Mouse (Mus musculus) embryonic facial prominence, embryonic 10.5 days (tissue): ENCODE results near the gene Prdm16. TPM values are rescaled to one million over a fixed set of nuclear protein-coding genes. Genes with fewer than 3 reads are reported as not detected.

Source experiments
- DNase-seq: peaks from one replicate; pipeline ENCODE4 v3.0.0-alpha.2; 2017; ENCODE audit warnings: low spot score
- H3K27ac ChIP-seq: fragments of 300-500 bp; sonication (generic); replicated peaks from 2 replicates; pipeline ENCODE4 v1.5.1; 2016; ENCODE audit warnings: mild to moderate bottlenecking
- H3K27me3 ChIP-seq: fragments of 300-500 bp; sonication (generic); replicated peaks from 2 replicates; pipeline ENCODE4 v1.6.1; 2016; ENCODE audit warnings: low read depth, mild to moderate bottlenecking; ENCODE audit not compliant: poor library complexity, severe bottlenecking
- H3K36me3 ChIP-seq: fragments of 300-500 bp; sonication (generic); replicated peaks from 2 replicates; pipeline ENCODE4 v1.6.1; 2016; ENCODE audit warnings: mild to moderate bottlenecking, moderate library complexity
- H3K4me1 ChIP-seq: fragments of 300-500 bp; sonication (generic); 2 replicates; pipeline ENCODE4 v1.6.1; 2016
- H3K4me3 ChIP-seq: fragments of 300-500 bp; sonication (generic); 2 replicates; pipeline ENCODE4 v1.5.1; 2016; ENCODE audit warnings: mild to moderate bottlenecking, moderate library complexity
- H3K9me3 ChIP-seq: fragments of 300-500 bp; sonication (generic); 2 replicates; pipeline ENCODE4 v1.6.1; 2016; ENCODE audit warnings: mild to moderate bottlenecking
- WGBS: fragments of 180-500 bp; shearing (Covaris S2); methylation state at CpG from one replicate; pipeline ENCODE4 v1.1.7; 2016; 5-methylcytosine and 5-hydroxymethylcytosine counted together
- polyA plus RNA-seq: library from polyadenylated mRNA; unstranded; fragments of >200 nt; fragmentation: Nextera tagmentation; extraction: Ambion mirVana; gene quantifications from 2 replicates; pipeline ENCODE4 v1.2.1, GENCODE M21; 2016

Gene Prdm16
- polyA plus RNA-seq, 1 experiment from 2014 or later: 44.5 TPM

DNA sequence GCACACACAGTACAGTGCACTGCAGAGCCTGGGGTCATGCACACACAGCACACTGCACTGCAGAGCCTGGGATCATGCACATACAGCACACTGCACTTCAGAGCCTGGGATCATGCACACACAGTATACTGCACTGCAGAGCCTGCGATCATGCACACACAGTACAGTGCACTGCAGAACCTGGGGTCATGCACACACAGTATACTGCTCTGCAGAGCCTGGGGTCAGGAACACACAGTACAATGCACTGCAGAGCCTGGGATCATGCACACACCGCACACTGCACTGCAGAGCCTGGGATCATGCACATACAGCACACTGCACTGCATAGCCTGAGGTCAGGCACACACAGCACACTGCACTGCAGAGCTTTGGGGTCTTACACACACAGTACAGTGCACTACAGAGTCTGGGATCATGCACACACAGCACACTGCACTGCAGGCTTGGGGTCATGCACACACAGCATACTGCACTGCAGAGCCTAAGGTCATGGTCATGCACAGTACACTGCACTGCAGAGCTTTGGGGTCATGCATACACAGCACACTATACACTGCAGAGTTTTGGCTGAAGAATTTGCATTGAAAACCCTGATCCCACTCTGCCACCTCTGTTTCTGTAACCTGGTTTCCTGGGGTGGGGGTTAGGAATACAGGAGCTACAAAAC lies 324.4 kb downstream of the Prdm16 start:
- H3K36me3 ChIP-seq: peaks cover under 1% of the 10 kb centered on the region; the same call in 1 of the 2 replicates
- peak overlapping the region; percentile 59; the same call in 1 of the 2 replicates for H3K27ac ChIP-seq
- 95% methylated on average over 2 of the region's 2 CpGs for WGBS
- no peaks in the 10 kb centered on the region for H3K9me3 ChIP-seq
- H3K4me3 ChIP-seq: no peak overlapping the region
- peaks cover 24% of the 10 kb centered on the region for H3K4me1 ChIP-seq
- peaks cover 7% of the 10 kb centered on the region for H3K27me3 ChIP-seq
- DNase-seq: no peak

DNA sequence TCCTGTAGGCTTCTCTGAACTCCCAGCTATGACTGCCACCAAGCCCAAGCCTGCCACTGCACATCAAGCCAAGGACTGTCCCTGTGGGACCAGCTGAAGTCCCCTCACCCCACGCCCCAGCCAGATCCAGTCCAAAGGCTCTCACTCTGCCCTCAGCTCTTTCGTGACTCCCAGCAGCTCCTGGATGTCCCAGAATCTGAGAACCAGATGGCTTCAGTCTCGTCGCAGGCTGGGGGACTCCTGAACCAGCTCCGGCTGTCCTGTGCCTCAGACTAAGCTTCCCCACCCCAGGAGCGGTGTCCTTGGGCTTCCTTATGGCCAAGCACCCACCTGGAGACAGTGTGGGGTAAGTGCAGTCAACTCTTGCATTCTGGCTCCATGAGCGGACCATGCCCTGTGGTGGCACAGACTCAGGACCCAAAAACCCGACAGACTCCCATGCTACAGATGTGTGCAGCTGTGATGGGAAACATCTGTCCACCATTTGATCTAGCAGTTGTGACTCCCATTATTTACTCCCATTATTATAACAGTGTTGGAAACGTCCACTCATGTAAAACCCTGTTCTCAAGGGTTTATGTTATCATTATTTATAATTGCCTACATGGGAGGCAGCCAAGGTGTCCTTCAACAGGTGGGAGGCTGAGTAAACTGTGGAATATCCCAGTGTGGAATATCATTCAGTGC lies 326.0 kb downstream of the Prdm16 start:
- no peak for DNase-seq
- no peak overlapping the region for H3K27ac ChIP-seq
- H3K36me3 ChIP-seq: no peaks in the 10 kb centered on the region
- H3K4me3 ChIP-seq: no peak overlapping the region
- peaks cover 18% of the 10 kb centered on the region for H3K4me1 ChIP-seq
- H3K9me3 ChIP-seq: no peaks in the 10 kb centered on the region
- H3K27me3 ChIP-seq: peaks cover 7% of the 10 kb centered on the region
- 80% methylated on average over 9 of the region's 9 CpGs for WGBS

DNA sequence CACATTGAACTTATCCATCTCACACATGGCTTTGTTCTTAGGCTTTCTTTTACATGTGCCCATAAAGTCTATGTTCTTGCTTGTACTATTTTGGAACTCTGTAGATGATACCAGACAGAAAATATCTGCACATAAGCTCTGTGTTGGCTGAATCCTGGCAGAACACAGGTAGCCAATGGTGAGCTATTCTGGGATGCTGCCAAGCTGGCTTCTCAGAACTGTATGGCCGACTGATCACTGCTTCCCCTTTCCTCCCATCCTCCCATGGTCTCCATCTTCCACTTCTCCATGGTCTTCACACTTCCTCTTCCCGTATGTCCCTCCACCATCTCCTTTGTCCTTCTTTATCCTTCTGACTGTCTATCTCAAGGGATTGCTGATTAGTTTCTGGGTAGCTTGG lies 327.5 kb downstream of the Prdm16 start:
- DNase-seq: no peak
- Histone ChIP-seq H3K4me1 (peaks cover 18% of the 10 kb centered on the region), H3K36me3 (no peaks in the 10 kb centered on the region), H3K27ac (no peak overlapping the region), H3K27me3 (peaks cover 7% of the 10 kb centered on the region), H3K9me3 (no peaks in the 10 kb centered on the region), H3K4me3 (no peak overlapping the region)
- WGBS: 90% methylated on average over 2 of the region's 2 CpGs

DNA sequence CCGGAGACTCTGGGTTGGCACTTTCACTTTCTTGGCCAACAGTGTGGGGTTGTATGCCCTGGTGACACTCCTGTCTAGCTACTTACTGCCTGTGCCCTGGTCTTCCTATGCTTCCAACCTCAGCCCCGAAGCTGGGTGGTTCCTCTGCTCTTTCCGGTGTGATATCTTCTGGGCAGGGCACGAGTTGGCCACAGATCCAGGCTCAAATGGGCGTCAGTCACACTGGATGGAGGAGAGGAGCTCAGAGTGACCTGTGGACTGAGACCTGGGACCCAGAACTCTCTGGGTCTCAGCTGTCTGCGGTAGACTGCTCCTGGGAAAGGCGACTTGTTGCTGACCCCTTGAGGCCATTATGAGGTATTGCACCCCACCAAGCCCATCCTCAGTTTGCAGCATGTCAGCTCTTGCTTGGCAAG lies 335.2 kb downstream of the Prdm16 start, which contains the start of gene Arhgef16:
TSS of gene Arhgef16 (minus strand) at position 211 of the 416 bp plus-strand sequence.
- WGBS: 23% methylated on average over 7 of the region's 7 CpGs
- Histone ChIP-seq H3K9me3 (no peaks in the 10 kb centered on the region), H3K4me3 (peak within 1 kb of the TSS; percentile 62; the same call in 1 of the 2 replicates), H3K27me3 (peaks cover 46% of the 10 kb centered on the region), H3K27ac (no peak within 1 kb of the TSS), H3K36me3 (no peaks in the 10 kb centered on the region), H3K4me1 (peaks cover 35% of the 10 kb centered on the region)
- peak; percentile 71 for DNase-seq

DNA sequence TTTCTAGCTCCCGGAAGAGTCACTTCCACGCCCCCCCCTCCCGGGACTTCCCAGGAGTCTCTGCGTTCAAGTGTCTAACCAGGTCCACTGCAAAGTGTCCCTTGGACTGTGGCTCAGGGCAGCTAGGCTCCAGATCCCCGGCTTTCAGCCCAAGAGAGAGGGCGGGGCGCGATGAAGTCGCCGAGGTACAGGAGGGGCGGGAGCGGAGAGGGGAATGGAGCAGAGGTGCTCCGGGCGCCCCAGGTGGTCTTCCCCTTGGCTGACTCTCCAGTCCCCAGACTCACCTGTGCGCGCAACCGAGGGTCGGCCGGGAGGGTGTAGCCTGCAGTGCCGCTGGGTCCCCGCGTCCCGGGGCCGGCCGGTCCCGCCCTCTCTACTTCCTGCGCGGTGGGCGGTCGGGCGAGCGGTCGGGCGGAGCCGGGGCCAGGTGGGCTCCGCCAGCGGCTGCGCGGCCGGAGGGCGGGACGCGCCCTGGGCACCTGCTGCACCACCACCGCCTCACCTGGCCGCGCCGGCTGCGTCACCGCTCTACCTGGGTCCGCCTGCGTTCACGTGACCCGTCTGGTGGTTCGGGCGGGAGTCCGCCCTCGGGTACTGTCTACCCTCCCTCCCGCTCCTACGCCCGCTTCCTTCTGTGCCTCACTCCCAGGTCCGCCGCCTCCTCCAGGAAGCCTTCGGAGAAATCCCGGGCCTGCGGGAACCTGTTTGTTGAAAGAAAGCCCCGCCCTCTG lies 337.0 kb downstream of the Prdm16 start:
- peak overlapping the region; percentile 62 for H3K4me3 ChIP-seq
- under 1% methylated on average over 66 of the region's 66 CpGs for WGBS
- peaks cover 50% of the 10 kb centered on the region for H3K27me3 ChIP-seq
- H3K27ac ChIP-seq: peak overlapping the region; percentile 63
- H3K9me3 ChIP-seq: no peaks in the 10 kb centered on the region
- H3K4me1 ChIP-seq: peaks cover 44% of the 10 kb centered on the region
- no peaks in the 10 kb centered on the region for H3K36me3 ChIP-seq
- DNase-seq: peak; percentile 67

DNA sequence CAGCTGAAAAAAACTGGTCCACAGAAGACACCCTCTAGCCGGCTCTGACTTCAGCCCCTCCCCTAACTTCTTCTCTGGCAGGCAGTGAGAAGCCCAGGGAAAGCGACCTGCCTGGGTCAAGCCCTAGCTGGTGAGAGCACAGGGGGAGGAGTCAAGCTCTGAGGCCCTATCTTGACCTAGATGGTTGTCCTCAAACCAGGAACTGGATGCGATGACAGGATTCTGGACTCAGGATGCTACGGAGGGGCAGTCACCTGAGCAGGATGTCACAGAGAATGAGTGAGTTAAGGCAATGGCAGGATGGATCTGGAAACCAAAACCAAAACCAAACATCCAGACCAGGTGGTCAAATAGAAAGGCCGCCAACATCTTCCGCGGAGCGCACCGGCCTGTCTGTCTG lies 338.9 kb downstream of the Prdm16 start:
- H3K27me3 ChIP-seq: peaks cover 50% of the 10 kb centered on the region
- no peaks in the 10 kb centered on the region for H3K9me3 ChIP-seq
- H3K4me1 ChIP-seq: peaks cover 60% of the 10 kb centered on the region
- peak overlapping the region; percentile 62; the same call in 1 of the 2 replicates for H3K27ac ChIP-seq
- H3K4me3 ChIP-seq: peak overlapping the region; percentile 31
- 38% methylated on average over 9 of the region's 9 CpGs for WGBS
- DNase-seq: peak; percentile 66
- no peaks in the 10 kb centered on the region for H3K36me3 ChIP-seq

DNA sequence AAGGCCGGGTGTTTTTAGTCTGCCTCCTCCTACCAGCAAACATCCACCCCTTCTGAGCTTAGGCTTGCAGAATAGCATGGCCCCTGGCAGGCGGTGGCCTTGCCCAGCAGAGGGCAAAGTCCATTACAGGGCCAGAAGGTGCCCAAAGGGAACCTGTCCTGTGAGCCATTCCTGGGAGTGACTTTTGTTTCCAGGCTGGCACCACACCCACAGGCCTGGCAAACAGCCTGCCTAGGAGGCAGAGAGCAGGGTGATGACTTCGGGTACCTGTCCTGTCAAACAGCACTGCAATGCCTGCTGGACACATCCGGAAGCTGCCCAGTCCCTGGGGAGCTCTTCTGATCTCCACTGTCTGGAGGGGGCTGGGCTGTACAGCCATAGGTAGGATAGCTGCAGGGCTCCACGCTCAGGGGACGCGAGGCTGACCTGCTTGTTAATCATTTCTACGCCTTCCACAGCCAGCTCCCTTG lies 342.4 kb downstream of the Prdm16 start:
- Histone ChIP-seq H3K36me3 (no peaks in the 10 kb centered on the region), H3K9me3 (no peaks in the 10 kb centered on the region), H3K27me3 (peaks cover 23% of the 10 kb centered on the region), H3K4me1 (peaks cover 52% of the 10 kb centered on the region), H3K4me3 (no peak overlapping the region), H3K27ac (peak overlapping the region; percentile 26)
- no peak for DNase-seq
- WGBS: 36% methylated on average over 8 of the region's 8 CpGs

DNA sequence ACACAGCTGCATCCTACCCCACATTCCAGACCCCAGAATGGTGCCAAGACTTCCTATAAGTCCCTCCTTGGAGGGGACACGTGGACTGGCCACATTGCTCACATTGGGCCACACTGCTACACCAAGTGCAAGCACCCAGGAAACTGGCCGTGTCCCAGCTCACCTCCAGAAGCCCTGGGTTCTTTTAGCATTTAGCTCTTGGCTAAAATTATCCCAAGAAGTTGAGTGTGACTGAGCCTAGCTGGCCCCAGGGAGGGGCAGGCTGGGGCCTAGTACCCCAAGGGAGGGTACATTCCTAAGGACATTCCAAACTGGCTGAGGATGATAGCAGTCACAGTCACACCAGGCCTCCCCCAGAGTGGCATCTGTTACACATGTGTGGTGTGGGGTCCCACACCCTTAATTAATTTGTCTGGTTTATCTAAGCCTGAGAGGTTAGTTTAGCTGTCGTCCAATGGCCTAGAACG lies 342.9 kb downstream of the Prdm16 start:
- H3K9me3 ChIP-seq: no peaks in the 10 kb centered on the region
- no peaks in the 10 kb centered on the region for H3K36me3 ChIP-seq
- peaks cover 48% of the 10 kb centered on the region for H3K4me1 ChIP-seq
- no peak for DNase-seq
- no peak overlapping the region for H3K4me3 ChIP-seq
- H3K27ac ChIP-seq: peak overlapping the region; percentile 26; the same call in 1 of the 2 replicates
- 32% methylated on average over 4 of the region's 4 CpGs for WGBS
- H3K27me3 ChIP-seq: peaks cover 18% of the 10 kb centered on the region

DNA sequence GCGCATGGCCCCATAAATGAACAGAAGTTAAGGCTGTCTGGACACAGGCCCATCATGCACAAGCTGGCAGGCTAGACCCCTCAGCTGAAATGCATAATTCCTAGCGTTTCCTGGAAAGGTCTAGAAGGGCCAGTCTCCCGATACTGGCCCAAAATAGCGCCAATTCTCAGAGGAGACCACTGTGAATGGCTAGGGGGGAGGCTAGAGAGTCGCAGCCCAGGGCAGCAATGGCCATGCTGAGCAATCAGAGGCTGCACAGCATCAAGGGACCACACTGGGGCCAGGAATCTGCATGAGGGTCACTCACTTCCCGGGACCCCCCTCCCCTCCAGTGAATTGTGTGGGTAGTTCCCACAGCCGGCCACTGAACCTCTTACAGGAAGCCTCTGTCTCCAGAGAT lies 353.0 kb downstream of the Prdm16 start:
- Histone ChIP-seq H3K4me1 (peaks cover 31% of the 10 kb centered on the region), H3K27ac (0 out of 2 replicates have a peak overlapping the region, but pooled peaks have one; percentile 30), H3K27me3 (no peaks in the 10 kb centered on the region; the same call in 1 of the 2 replicates), H3K36me3 (peaks cover 12% of the 10 kb centered on the region; the same call in 1 of the 2 replicates), H3K9me3 (no peaks in the 10 kb centered on the region), H3K4me3 (no peak overlapping the region)
- 72% methylated on average over 7 of the region's 7 CpGs for WGBS
- no peak for DNase-seq

DNA sequence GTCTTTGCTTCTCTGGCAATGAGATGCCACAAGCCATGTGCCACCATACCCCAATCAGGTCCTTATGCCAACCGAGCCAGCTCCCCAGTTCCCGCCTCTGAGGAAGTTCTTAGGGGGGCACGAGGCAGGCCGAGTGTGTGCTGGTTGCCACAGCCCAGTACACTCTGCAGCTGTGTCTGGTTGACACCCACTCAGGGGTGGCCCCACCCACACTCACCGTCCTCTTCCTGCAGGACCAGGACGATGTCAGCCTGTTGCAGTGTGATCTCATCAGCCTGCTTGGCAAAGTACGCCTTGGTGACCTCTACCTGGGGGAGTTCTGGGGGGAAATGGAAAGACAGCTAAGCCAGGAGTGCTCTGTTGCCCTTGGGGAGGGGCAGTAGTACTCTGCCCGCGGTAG lies 357.2 kb downstream of the Prdm16 start:
- peaks cover 40% of the 10 kb centered on the region for H3K36me3 ChIP-seq
- 88% methylated on average over 9 of the region's 9 CpGs for WGBS
- no peak overlapping the region for H3K27ac ChIP-seq
- H3K9me3 ChIP-seq: no peaks in the 10 kb centered on the region
- H3K4me3 ChIP-seq: no peak overlapping the region
- DNase-seq: no peak
- H3K4me1 ChIP-seq: peaks cover 21% of the 10 kb centered on the region
- H3K27me3 ChIP-seq: no peaks in the 10 kb centered on the region

DNA sequence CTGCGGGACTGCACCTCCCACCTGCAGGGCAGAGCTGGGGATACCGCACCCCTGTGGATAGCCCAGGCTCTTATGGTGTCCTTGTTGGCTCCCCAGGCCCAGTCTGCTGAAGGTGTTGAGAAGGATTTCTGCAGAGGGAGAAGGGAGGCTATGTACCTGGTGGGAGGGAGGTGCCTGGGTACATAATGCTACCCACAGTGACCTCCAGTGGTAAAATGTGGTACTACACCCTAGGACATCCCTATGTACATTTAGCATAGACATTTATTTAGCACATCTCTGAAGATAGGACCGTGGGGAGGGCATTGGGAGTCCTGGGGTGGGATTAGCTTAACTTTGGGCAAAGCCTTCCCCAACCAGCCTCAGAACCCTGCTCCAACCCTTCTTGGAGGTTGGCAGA lies 363.7 kb downstream of the Prdm16 start:
- H3K4me3 ChIP-seq: no peak overlapping the region
- H3K4me1 ChIP-seq: peaks cover 17% of the 10 kb centered on the region
- no peaks in the 10 kb centered on the region for H3K9me3 ChIP-seq
- H3K36me3 ChIP-seq: peaks cover 81% of the 10 kb centered on the region
- WGBS: 50% methylated on average over 3 of the region's 3 CpGs
- no peak overlapping the region for H3K27ac ChIP-seq
- DNase-seq: peak; percentile 68
- no peaks in the 10 kb centered on the region for H3K27me3 ChIP-seq

DNA sequence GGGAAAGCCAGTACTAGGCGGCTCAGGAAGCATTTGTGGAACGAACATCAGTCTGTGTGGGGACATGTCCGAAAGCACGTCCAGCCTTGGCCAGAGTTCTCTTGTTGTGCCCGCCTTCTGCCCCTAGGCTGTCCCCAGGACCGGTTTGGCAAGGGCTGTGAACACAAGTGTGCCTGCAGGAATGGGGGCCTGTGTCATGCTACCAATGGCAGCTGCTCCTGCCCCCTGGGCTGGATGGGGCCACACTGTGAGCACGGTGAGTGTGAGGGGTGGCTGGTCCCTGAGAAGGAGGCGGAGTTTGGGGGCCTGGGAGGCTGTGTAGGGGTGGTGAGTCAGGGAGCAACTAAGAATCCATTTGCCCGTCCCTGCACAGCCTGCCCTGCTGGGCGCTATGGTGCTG lies 367.2 kb downstream of the Prdm16 start:
- Histone ChIP-seq H3K9me3 (no peaks in the 10 kb centered on the region), H3K36me3 (peaks cover 88% of the 10 kb centered on the region), H3K27me3 (no peaks in the 10 kb centered on the region), H3K27ac (peak overlapping the region; percentile 70), H3K4me3 (no peak overlapping the region), H3K4me1 (peaks cover 17% of the 10 kb centered on the region)
- WGBS: 46% methylated on average over 10 of the region's 10 CpGs
- DNase-seq: peak; percentile 65
